Mouse (Mus musculus) thymus, adult 2 months (tissue): ENCODE results near the gene Sulf2.

ENCODE experiments used
- CTCF ChIP-seq: fragments of 200-500 bp; IDR thresholded peaks from 2 replicates; pipeline ENCODE4 v1.5.1; 2012; ENCODE audit warnings: mild to moderate bottlenecking, control low read depth, low read length, moderate library complexity, borderline replicate concordance; ENCODE audit not compliant: control insufficient read depth, poor library complexity, insufficient read depth; ENCODE audit errors: extremely low read depth
- POLR2A ChIP-seq: fragments of 200-500 bp; IDR thresholded peaks from 2 replicates; pipeline ENCODE4 v1.6.1; 2012; ENCODE audit warnings: mild to moderate bottlenecking, low read length, control low read depth, moderate library complexity; ENCODE audit not compliant: control insufficient read depth, poor library complexity, insufficient read depth; ENCODE audit errors: extremely low read depth

DNA sequence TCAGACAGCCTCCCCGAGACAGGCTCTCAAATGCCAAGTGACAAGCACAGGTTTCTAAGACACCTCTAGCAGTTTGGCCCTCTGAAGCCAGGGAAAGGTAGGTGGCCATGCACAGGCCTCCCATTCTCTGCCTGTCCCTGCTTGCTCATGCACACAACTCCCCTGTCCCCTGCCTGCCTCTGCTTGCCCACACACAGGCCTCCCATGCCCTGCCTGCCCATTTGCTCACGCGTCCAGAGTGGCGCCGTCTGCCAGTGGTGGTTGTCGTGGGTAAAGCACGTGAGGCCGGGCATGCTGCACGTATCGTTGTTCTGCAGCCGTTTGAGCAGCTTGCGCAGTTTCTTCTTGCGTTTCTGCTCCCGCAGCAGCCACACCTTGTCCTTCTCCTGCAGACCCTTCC is 76.2 kb downstream of the Sulf2 start:
- TF ChIP-seq POLR2A, result no peak
- TF ChIP-seq CTCF, result no peak
